Mouse (Mus musculus): Measurements from ENCODE around the gene Psmc4. TPM values are rescaled to one million over a fixed set of nuclear protein-coding genes. Genes with fewer than 3 reads are reported as not detected.

Gene Psmc4
- total and polyA plus RNA-seq, 3 experiments = 267 to 286 TPM; not detected in 1

GRCm38 (mm10) chr7:28044524-28044923 is 5.4 kb downstream of the Psmc4 start:
- H3K27ac ChIP-seq (ENCODE audit: control insufficient read depth, low read depth, low read length) = no peak overlapping the region
- DNase-seq (ENCODE audit: low read depth, low spot score) = no peak
- no peak overlapping the region for H3K4me3 ChIP-seq (ENCODE audit: control insufficient read depth in 1 of 2, insufficient read depth in 1 of 2, low read depth in 2 of 2, low read length in 2 of 2)
- H3K79me2 ChIP-seq (ENCODE audit: control insufficient read depth, insufficient read depth, low read length, poor library complexity) = peaks cover 11% of the 10 kb centered on the region
- no peaks in the 10 kb centered on the region for H3K9me3 ChIP-seq (replicated peaks; ENCODE audit: insufficient read depth, low read length)
- peaks cover 5 to 10% of the 10 kb centered on the region in 2 experiments; a peak in 3 of 4 replicates for H3K36me3 ChIP-seq (ENCODE audit: control insufficient read depth in 1 of 2, insufficient read depth in 2 of 2, low read length in 2 of 2)
- H3K27me3 ChIP-seq (ENCODE audit: control insufficient read depth in 1 of 2, insufficient read depth in 2 of 2, low read length in 2 of 2) = no peaks in the 10 kb centered on the region
- H3K9ac ChIP-seq (ENCODE audit: control insufficient read depth, low read depth, low read length, poor library complexity, severe bottlenecking) = no peak overlapping the region
- no peak for TF ChIP-seq NELFE (IDR thresholded peaks at IDR 0.05; ENCODE audit: low read depth, low read length)
- TF ChIP-seq SMC3 (IDR thresholded peaks at IDR 0.05; ENCODE audit: low read depth, low read length) = no peak
- no peak for TF ChIP-seq GABPA (IDR thresholded peaks at IDR 0.05; ENCODE audit: low read depth, low read length)
- no peak for TF ChIP-seq ZNF384 (IDR thresholded peaks at IDR 0.05; ENCODE audit: low read depth, low read length)
- TF ChIP-seq MYC (IDR thresholded peaks at IDR 0.05; ENCODE audit: low read depth, low read length) = no peak
- no peak for TF ChIP-seq ZMIZ1 (IDR thresholded peaks at IDR 0.05; ENCODE audit: low read depth, low read length)
- no peak for TF ChIP-seq CHD2 (IDR thresholded peaks at IDR 0.05; ENCODE audit: low read length)
- TF ChIP-seq ZKSCAN1 (IDR thresholded peaks at IDR 0.05; ENCODE audit: low read depth, low read length) = no peak
- no peak for TF ChIP-seq BHLHE40 (IDR thresholded peaks at IDR 0.05; ENCODE audit: borderline replicate concordance, low read depth, low read length)
- TF ChIP-seq MAX (IDR thresholded peaks at IDR 0.05; ENCODE audit: low read length) = no peak
- TF ChIP-seq ZC3H11A (IDR thresholded peaks at IDR 0.05; ENCODE audit: low read depth, low read length) = no peak
- 0 out of 4 replicates have a peak, but pooled peaks cover 0 to 4% of the 10 kb centered on the region in 2 experiments for H3K4me1 ChIP-seq (ENCODE audit: control insufficient read depth in 1 of 2, insufficient read depth in 2 of 2, low read length in 2 of 2)

DNA sequence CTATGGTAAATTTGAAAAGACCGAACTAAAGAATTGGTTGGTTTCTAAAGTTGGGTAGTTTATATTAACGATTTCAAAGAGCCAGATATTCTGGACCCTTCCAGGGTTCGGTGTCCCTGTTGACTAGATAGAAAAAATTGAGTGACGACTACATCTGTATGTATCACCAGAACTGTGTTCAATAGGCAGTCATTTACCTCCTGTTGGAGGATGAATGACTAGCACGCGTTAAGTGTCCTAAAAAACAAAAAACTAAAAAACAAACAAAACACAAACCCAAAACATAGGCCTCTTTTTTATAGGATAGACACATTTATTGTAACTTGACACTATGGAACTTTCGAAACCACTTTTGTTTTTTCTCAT is 35.5 kb downstream of the Psmc4 start:
- Histone ChIP-seq H3K79me2 (ENCODE audit: control insufficient read depth, insufficient read depth, low read length, poor library complexity) (peaks cover 17% of the 10 kb centered on the region), H3K4me1 (ENCODE audit: control insufficient read depth in 1 of 2, insufficient read depth in 2 of 2, low read length in 2 of 2) (peaks cover 0 to 8% of the 10 kb centered on the region in 2 experiments; a peak in 3 of 4 replicates), H3K9me3 (replicated peaks; ENCODE audit: insufficient read depth, low read length) (no peaks in the 10 kb centered on the region), H3K36me3 (ENCODE audit: control insufficient read depth in 1 of 2, insufficient read depth in 2 of 2, low read length in 2 of 2) (no peaks in the 10 kb centered on the region; a peak in 1 of 4 replicates), H3K27me3 (ENCODE audit: control insufficient read depth in 1 of 2, insufficient read depth in 2 of 2, low read length in 2 of 2) (no peaks in the 10 kb centered on the region; a peak in 1 of 4 replicates), H3K9ac (ENCODE audit: control insufficient read depth, low read depth, low read length, poor library complexity, severe bottlenecking) (peak overlapping the region; percentile 89), H3K4me3 (ENCODE audit: control insufficient read depth in 1 of 2, insufficient read depth in 1 of 2, low read depth in 2 of 2, low read length in 2 of 2) (peak overlapping the region; percentile 88 to 98), H3K27ac (ENCODE audit: control insufficient read depth, low read depth, low read length) (0 out of 2 replicates have a peak overlapping the region, but pooled peaks have one; percentile 19)
- DNase-seq (ENCODE audit: low read depth, low spot score) = no peak
- TF ChIP-seq MAZ (IDR thresholded peaks at IDR 0.05; ENCODE audit: low read depth, low read length) (no peak), JUND (IDR thresholded peaks at IDR 0.05; ENCODE audit: low read depth, low read length) (no peak), EP300 (IDR thresholded peaks at IDR 0.05; ENCODE audit: low read depth in 1 of 2, low read length in 2 of 2) (no peak), POLR2A (IDR thresholded peaks at IDR 0.05; ENCODE audit: control insufficient read depth in 1 of 2, insufficient read depth in 1 of 2, low read depth in 1 of 2, low read length in 2 of 2, poor library complexity in 1 of 2) (no peak), KAT2A (conservative IDR thresholded peaks at IDR 0.05; ENCODE audit: low read depth, low read length) (no peak), TCF12 (IDR thresholded peaks at IDR 0.05; ENCODE audit: low read depth, low read length) (no peak), RCOR1 (IDR thresholded peaks at IDR 0.05; ENCODE audit: low read depth, low read length) (no peak), ZMIZ1 (IDR thresholded peaks at IDR 0.05; ENCODE audit: low read depth, low read length) (no peak), NRF1 (IDR thresholded peaks at IDR 0.05; ENCODE audit: insufficient read depth, low read depth, low read length, poor library complexity, severe bottlenecking) (no peak)
